26 mouse cellular contexts compared by ENCODE assay signal in the genomic region with DNA sequence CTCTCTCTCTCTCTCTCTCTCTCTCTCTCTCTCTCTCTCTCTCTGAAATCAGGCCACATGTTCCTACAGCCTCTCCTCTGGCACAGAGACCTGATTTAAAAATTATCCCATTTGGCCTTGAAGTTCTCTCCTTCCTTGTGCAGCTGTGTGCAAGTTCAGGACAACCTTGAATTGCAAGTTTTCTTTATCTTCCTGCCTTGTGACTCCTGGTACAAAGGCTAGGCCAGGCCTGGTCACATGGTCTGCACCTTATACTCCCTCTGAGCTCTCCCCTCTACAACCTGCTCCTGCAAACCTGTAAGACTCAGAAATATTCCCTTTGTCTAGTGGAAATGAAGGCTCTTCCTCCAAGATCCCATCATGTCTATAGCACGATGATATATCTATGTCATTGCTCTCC. TPM values are rescaled to one million over a fixed set of nuclear protein-coding genes. Genes with fewer than 3 reads are reported as not detected.
DNase-seq lines count a peak whose midpoint lies in the region; ATAC-seq and TF ChIP-seq lines count a peak whose summit lies in the region.
"Had no signal": no experiment of that assay in that cellular context is flagged by ENCODE, and none has a peak within 500 bp of the region (broad histone marks: within the 10 kb centered on the region; RNA-seq: fewer than 3 reads in every experiment).

No protein-coding gene starts in this region.

- no peaks in the 10 kb centered on the region for H3K4me1 ChIP-seq in intestine, postnatal 0 days (replicated peaks; ENCODE audit: control insufficient read depth, insufficient read depth, low read length)
- H3K4me1 ChIP-seq: forebrain, embryonic 10.5 days; forebrain, embryonic 13.5 days; heart, embryonic 12.5 days; hindbrain, embryonic 10.5 days; hindbrain, embryonic 13.5 days had no signal

- TF ChIP-seq CTCF in intestine, postnatal 0 days (IDR thresholded peaks at IDR 0.05; ENCODE audit: low read depth), result no peak

- no peak overlapping the region for H3K4me3 ChIP-seq in intestine, postnatal 0 days (ENCODE audit: low read depth, low read length)
- H3K4me3 ChIP-seq: forebrain, embryonic 10.5 days; forebrain, embryonic 13.5 days; gastrocnemius, adult 2 months; heart, embryonic 12.5 days; heart, embryonic 15.5 days; hindbrain, embryonic 10.5 days; hindbrain, embryonic 13.5 days had no signal

- no peaks in the 10 kb centered on the region for H3K27me3 ChIP-seq in intestine, postnatal 0 days (replicated peaks; ENCODE audit: control insufficient read depth, insufficient read depth, low read length)
- H3K27me3 ChIP-seq: forebrain, embryonic 13.5 days; heart, embryonic 12.5 days; heart, embryonic 15.5 days; hindbrain, embryonic 13.5 days had no signal

- H3K4me2 ChIP-seq in intestine, postnatal 0 days (replicated peaks; ENCODE audit: low read depth), result no peak overlapping the region
- H3K4me2 ChIP-seq: forebrain, embryonic 13.5 days; heart, embryonic 12.5 days; heart, embryonic 15.5 days; hindbrain, embryonic 13.5 days had no signal

- H3K9me3 ChIP-seq in intestine, postnatal 0 days (ENCODE audit: control insufficient read depth), result no peaks in the 10 kb centered on the region
- H3K9me3 ChIP-seq: forebrain, embryonic 10.5 days; forebrain, embryonic 13.5 days; heart, embryonic 12.5 days; heart, embryonic 15.5 days; hindbrain, embryonic 10.5 days; hindbrain, embryonic 13.5 days had no signal

- no peak overlapping the region for H3K9ac ChIP-seq in intestine, postnatal 0 days (ENCODE audit: low read depth, low read length)
- H3K9ac ChIP-seq: forebrain, embryonic 13.5 days; heart, embryonic 12.5 days; heart, embryonic 15.5 days; hindbrain, embryonic 13.5 days had no signal

- H3K36me3 ChIP-seq in intestine, postnatal 0 days (ENCODE audit: control insufficient read depth, insufficient read depth), result no peaks in the 10 kb centered on the region
- H3K36me3 ChIP-seq: forebrain, embryonic 10.5 days; heart, embryonic 12.5 days; heart, embryonic 15.5 days; hindbrain, embryonic 10.5 days; hindbrain, embryonic 13.5 days had no signal

- no peak overlapping the region for H3K27ac ChIP-seq in intestine, postnatal 0 days (ENCODE audit: low read depth, low read length)
- H3K27ac ChIP-seq: forebrain, embryonic 10.5 days; forebrain, embryonic 13.5 days; gastrocnemius, adult 2 months; heart, embryonic 15.5 days; hindbrain, embryonic 10.5 days; hindbrain, embryonic 13.5 days had no signal

- 72% methylated on average over 1 of the region's 1 CpGs for WGBS in intestine, postnatal 0 days

- DNase-seq in ovary, postnatal 36 days (ENCODE audit: low spot score), result peak; percentile 12
- DNase-seq in ovary, postnatal 14 days (ENCODE audit: low spot score), result no peak
- DNase-seq in yolk sac, embryonic 10.5 days (ENCODE audit: low spot score), result peak; percentile 45
- DNase-seq in thymus, postnatal 0 days (ENCODE audit: low spot score), result no peak
- DNase-seq in right cerebral cortex, postnatal 14 days, result no peak
- DNase-seq: adrenal gland, adult 8-10 months; adrenal gland, postnatal 25 days; cerebellum, adult 18-20 months; cerebellum, adult 9-10 months; cerebellum, postnatal 14 days; gastrocnemius, adult 2 months; gastrocnemius, postnatal 14 days; heart, adult 18-20 months; heart, postnatal 10 days; heart, postnatal 36 days had no signal

- ATAC-seq in intestine, postnatal 0 days, result peak; percentile 88
- ATAC-seq: activated CD4-positive, CD25-positive, alpha-beta regulatory T cell, adult 4 months; CD4-positive, CD25-positive, alpha-beta regulatory T cell, adult 4 months; forebrain, embryonic 13.5 days; forebrain, embryonic 16.5 days; hindbrain, embryonic 16.5 days had no signal

RNA-seq across cellular contexts. Expression of a gene that starts 4.5 kb away (rescaled TPM):
- polyA plus RNA-seq in intestine, postnatal 0 days (2015; fragmentation: Nextera tagmentation; extraction: Ambion mirVana), result 186 and 196 TPM in 2 replicates
- polyA plus RNA-seq in thymus, postnatal 0 days (2015; fragmentation: Nextera tagmentation; extraction: Ambion mirVana), result 111 and 125 TPM in 2 replicates

RNA-seq across cellular contexts. Expression of a gene that starts 8.8 kb away (rescaled TPM):
- 142 and 143 TPM in 2 replicates for polyA plus RNA-seq in intestine, postnatal 0 days (2015; fragmentation: Nextera tagmentation; extraction: Ambion mirVana)
- polyA plus RNA-seq in thymus, postnatal 0 days (2015; fragmentation: Nextera tagmentation; extraction: Ambion mirVana), result 203 and 219 TPM in 2 replicates

RNA-seq across cellular contexts. Expression of a gene that starts 36.0 kb away (rescaled TPM):
- 4.1 and 4.3 TPM in 2 replicates for polyA plus RNA-seq in intestine, postnatal 0 days (2015; fragmentation: Nextera tagmentation; extraction: Ambion mirVana)
- 14.8 and 15.0 TPM in 2 replicates for polyA plus RNA-seq in thymus, postnatal 0 days (2015; fragmentation: Nextera tagmentation; extraction: Ambion mirVana)

Comparison
In these comparisons a context has a peak if more than half of its experiments do, and no peak if none do; other contexts are left out.
1. DNase-seq: peak in ovary, postnatal 36 days (single experiment) and yolk sac, embryonic 10.5 days (single experiment); none in ovary, postnatal 14 days (single experiment), thymus, postnatal 0 days (single experiment) and right cerebral cortex, postnatal 14 days (single experiment).